8 mouse cellular contexts compared by ENCODE assay signal in the genomic region with DNA sequence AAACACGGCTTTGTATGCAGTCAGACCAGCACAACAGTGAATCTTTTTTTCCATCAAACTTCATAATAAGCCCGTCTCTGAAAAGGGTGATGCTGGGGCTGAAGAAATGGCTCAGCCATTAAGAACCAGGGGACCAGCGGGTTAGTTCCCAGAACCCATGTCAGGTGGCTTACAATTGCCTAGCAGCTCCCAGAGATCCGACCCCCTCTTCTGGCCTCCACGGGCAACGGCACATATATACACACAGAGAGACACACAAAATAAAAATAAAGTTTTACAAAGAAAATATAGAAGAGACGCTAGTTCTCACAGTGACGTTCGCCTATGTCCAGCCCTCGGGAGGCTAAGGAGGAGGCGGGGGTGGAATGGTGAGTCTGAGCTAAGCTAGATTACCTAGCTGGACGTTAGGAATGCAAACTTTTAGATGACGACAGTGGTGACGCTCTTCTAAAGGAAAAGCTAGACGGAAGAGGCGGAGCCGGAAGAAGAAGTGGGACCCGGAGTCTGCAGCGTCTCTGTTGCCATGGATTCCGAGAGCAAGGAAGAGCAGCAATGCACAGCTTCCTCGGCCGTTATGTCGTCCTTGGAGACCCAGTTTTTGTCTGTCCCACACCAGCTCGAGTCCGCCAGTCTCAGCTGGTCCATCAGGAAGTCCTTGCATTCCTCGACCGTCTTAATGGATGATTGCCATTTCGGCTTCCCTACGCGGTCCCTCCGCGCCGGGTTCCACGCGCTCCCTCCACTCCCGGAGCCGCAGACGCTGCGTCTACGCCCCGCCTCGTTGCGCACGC. TPM values are rescaled to one million over a fixed set of nuclear protein-coding genes. Genes with fewer than 3 reads are reported as not detected.
DNase-seq lines count a peak whose midpoint lies in the region; ATAC-seq lines count a peak whose summit lies in the region.

A gene (plus strand): TSS at position 487 of the 791 bp plus-strand sequence.

- H3K4me1 ChIP-seq in forebrain, embryonic 12.5 days: peaks cover 14% of the 10 kb centered on the region
- H3K4me1 ChIP-seq in liver, embryonic 13.5 days (replicated peaks): peaks cover 12% of the 10 kb centered on the region; the same call in 1 of the 2 replicates

- no peaks in the 10 kb centered on the region for H3K9me3 ChIP-seq in forebrain, embryonic 12.5 days
- H3K9me3 ChIP-seq in liver, embryonic 13.5 days (replicated peaks): no peaks in the 10 kb centered on the region

- H3K4me3 ChIP-seq in forebrain, embryonic 12.5 days (replicated peaks): peak within 1 kb of the TSS; percentile 63
- peak within 1 kb of the TSS; percentile 58 for H3K4me3 ChIP-seq in liver, embryonic 13.5 days (replicated peaks)

- 3% methylated on average over 44 of the region's 44 CpGs for WGBS in forebrain, embryonic 12.5 days
- WGBS in liver, embryonic 13.5 days (ENCODE audit: insufficient replicate concordance): 3% methylated on average over 44 of the region's 44 CpGs

- peak; percentile 86 for ATAC-seq in forebrain, embryonic 12.5 days (ENCODE audit: low FRiP score)
- ATAC-seq in liver, embryonic 13.5 days (ENCODE audit: low read depth): peak; percentile 71

- DNase-seq in CD4-positive, CD25-positive, alpha-beta regulatory T cell, adult 2 months (ENCODE audit: low read depth, low spot score): peak; percentile 87
- DNase-seq in adrenal gland, postnatal 36 days: peak; percentile 79 to 86
- peak; percentile 77 to 81 for DNase-seq in heart, postnatal 10 days
- peak; percentile 90 to 91 for DNase-seq in kidney, postnatal 36 days
- DNase-seq in liver, embryonic 13.5 days: peak; percentile 44
- DNase-seq in natural killer cell, adult 2 months (ENCODE audit: low spot score in 2 of 2): peak; percentile 32 to 43
- DNase-seq in testis, postnatal 10 days (ENCODE audit: low spot score): peak; percentile 73

- H3K27me3 ChIP-seq in forebrain, embryonic 12.5 days: peaks cover 24% of the 10 kb centered on the region
- H3K27me3 ChIP-seq in liver, embryonic 13.5 days: peaks cover 23% of the 10 kb centered on the region

- H3K27ac ChIP-seq in forebrain, embryonic 12.5 days: no peak within 1 kb of the TSS
- H3K27ac ChIP-seq in liver, embryonic 13.5 days: no peak within 1 kb of the TSS

- no peaks in the 10 kb centered on the region for H3K36me3 ChIP-seq in forebrain, embryonic 12.5 days (replicated peaks)
- H3K36me3 ChIP-seq in liver, embryonic 13.5 days: no peaks in the 10 kb centered on the region

- peak within 1 kb of the TSS; percentile 84 for H3K4me2 ChIP-seq in forebrain, embryonic 12.5 days
- H3K4me2 ChIP-seq in liver, embryonic 13.5 days: peak within 1 kb of the TSS; percentile 72

- intact Hi-C loops in heart, postnatal 10 days (cut with DNase I): no loop called here

- H3K9ac ChIP-seq in forebrain, embryonic 12.5 days: peak within 1 kb of the TSS; percentile 55
- peak within 1 kb of the TSS; percentile 40 for H3K9ac ChIP-seq in liver, embryonic 13.5 days

RNA-seq across cellular contexts. Expression of the gene that starts here (rescaled TPM):
- total RNA-seq in adrenal gland, postnatal 36 days (2021): 1 to 10 TPM; 1.7 to 2.3 TPM
- 0.79 and 1.0 TPM in 2 replicates for polyA plus RNA-seq in forebrain, embryonic 12.5 days (2016; fragmentation: Nextera tagmentation; extraction: Ambion mirVana)
- under 1 TPM in 1 of 2 experiments, not detected in 1; 0.07 TPM for total RNA-seq in heart, postnatal 10 days (2021)
- polyA plus RNA-seq in liver, embryonic 13.5 days (2015; fragmentation: Nextera tagmentation; extraction: Ambion mirVana): not detected in 2 replicates

Comparison
In these comparisons a context has a peak if more than half of its experiments do, and no peak if none do; other contexts are left out.
1. Peak in DNase-seq in heart, postnatal 10 days; RNA of the gene not detected or under 1 TPM.
2. Peak in DNase-seq, ATAC-seq, H3K4me3 ChIP-seq, H3K9ac ChIP-seq and H3K4me2 ChIP-seq in liver, embryonic 13.5 days; RNA of the gene not detected or under 1 TPM.
3. DNase-seq: peak in every context shown above with its lines; median percentile 90 in kidney, postnatal 36 days; 87 in CD4-positive, CD25-positive, alpha-beta regulatory T cell, adult 2 months; 82 in adrenal gland, postnatal 36 days; 79 in heart, postnatal 10 days; 73 in testis, postnatal 10 days; 44 in liver, embryonic 13.5 days; 38 in natural killer cell, adult 2 months.